Mouse (Mus musculus) megakaryocyte, embryonic 14.5 days (primary cell): ENCODE data around the gene Slc20a1.

Experiments used
- FLI1 ChIP-seq: IDR thresholded peaks from 2 replicates; pipeline ENCODE4 v1.6.1; 2012; ENCODE audit warnings: low read length, inconsistent platforms, mixed read lengths
- GATA1 ChIP-seq: IDR thresholded peaks from 3 replicates; pipeline ENCODE4 v1.6.1; 2012; ENCODE audit warnings: mixed read lengths, low read length, inconsistent platforms, borderline replicate concordance

GRCm38 (mm10) chr2:129148836-129149235 is 49.7 kb upstream of the Slc20a1 start:
- TF ChIP-seq FLI1 (no peak), GATA1 (no peak)
